ENCODE assay signal across 23 mouse cellular contexts in genomic region chr3:122211446-122212125, GRCm38 (mm10). TPM values are rescaled to one million over a fixed set of nuclear protein-coding genes. Genes with fewer than 3 reads are reported as not detected.
DNase-seq lines count a peak whose midpoint lies in the region; ATAC-seq and TF ChIP-seq lines count a peak whose summit lies in the region.
"Had no signal": no experiment of that assay in that cellular context is flagged by ENCODE, and none has a peak within 500 bp of the region (broad histone marks: within the 10 kb centered on the region; RNA-seq: fewer than 3 reads in every experiment).

No protein-coding gene starts in this region.

- no peak for TF ChIP-seq POLR2A in kidney, adult 2 months (IDR thresholded peaks at IDR 0.05; ENCODE audit: low read depth, low read length)

- no peak for ATAC-seq in CD4-positive, CD25-positive, alpha-beta regulatory T cell, adult 4 months
- ATAC-seq: forebrain, postnatal 0 days; midbrain, embryonic 13.5 days had no signal

- H3K27me3 ChIP-seq in kidney, adult 2 months (replicated peaks; ENCODE audit: control insufficient read depth, insufficient read depth, low read length) = no peaks in the 10 kb centered on the region
- H3K27me3 ChIP-seq: hindbrain, embryonic 13.5 days; megakaryocyte, embryonic 14.5 days; midbrain, embryonic 13.5 days had no signal

- peak; percentile 17 for DNase-seq in CD4-positive, CD25-positive, alpha-beta regulatory T cell, adult 2 months (ENCODE audit: low read depth, low spot score)
- DNase-seq in kidney, adult 2 months = peak; percentile 48
- no peak for DNase-seq in kidney, postnatal 14 days
- DNase-seq in lung, postnatal 36 days = peak; percentile 64
- DNase-seq in lung, postnatal 4 days = no peak
- DNase-seq in R1 (ENCODE audit: low read depth, low spot score) = peak; percentile 82
- no peak for DNase-seq in spleen, adult 12 weeks (ENCODE audit: low spot score)
- DNase-seq: adrenal gland, postnatal 14 days; cerebellum, adult 2 months; forebrain, postnatal 0 days; gastrocnemius, postnatal 14 days; heart, adult 18-20 months; heart, postnatal 36 days; kidney, adult 11 months; layer of hippocampus, postnatal 36 days; lung, postnatal 14 days; spleen, adult 18-20 months; thymus, postnatal 14 days had no signal

- no peaks in the 10 kb centered on the region for H3K36me3 ChIP-seq in kidney, adult 2 months (ENCODE audit: control insufficient read depth, insufficient read depth, low read length)
- H3K36me3 ChIP-seq: hindbrain, embryonic 13.5 days; midbrain, embryonic 13.5 days had no signal

- H3K4me3 ChIP-seq in kidney, adult 2 months (ENCODE audit: insufficient read depth, low read depth, low read length) = no peak overlapping the region
- H3K4me3 ChIP-seq: hindbrain, embryonic 13.5 days; megakaryocyte, embryonic 14.5 days; midbrain, embryonic 13.5 days had no signal

- WGBS in kidney, adult 2 months = 66% methylated on average over 13 of the region's 13 CpGs

- H3K4me1 ChIP-seq in kidney, adult 2 months (ENCODE audit: control insufficient read depth, insufficient read depth, low read length) = peaks cover 31% of the 10 kb centered on the region
- H3K4me1 ChIP-seq: hindbrain, embryonic 13.5 days; midbrain, embryonic 13.5 days had no signal

- no peak for TF ChIP-seq CTCF in kidney, adult 2 months (conservative IDR thresholded peaks at IDR 0.05; ENCODE audit: insufficient read depth, insufficient read length, low read depth, low read length)

- peak overlapping the region; percentile 51; the same call in 1 of the 2 replicates for H3K27ac ChIP-seq in kidney, adult 2 months (ENCODE audit: insufficient read depth, low read depth, low read length)
- H3K27ac ChIP-seq: hindbrain, embryonic 13.5 days; liver, embryonic 14.5 days; midbrain, embryonic 13.5 days had no signal

RNA-seq across cellular contexts. Expression of gene Gclm, which starts 33.8 kb away (rescaled TPM):
- 10 to 100 TPM in 1 of 2 experiments, 1 to 10 TPM in 1; 7.8 to 11.4 TPM for polyA plus RNA-seq in CD4-positive, CD25-positive, alpha-beta regulatory T cell, adult 4 months (2017; shearing (Covaris generic))
- 227 and 313 TPM in 2 replicates for polyA plus RNA-seq in kidney, adult 2 months (2012; rRNA removed)

Comparison
In these comparisons a context has a peak if more than half of its experiments do, and no peak if none do; other contexts are left out.
1. DNase-seq: peak in CD4-positive, CD25-positive, alpha-beta regulatory T cell, adult 2 months (single experiment), kidney, adult 2 months (single experiment), lung, postnatal 36 days (single experiment) and R1 (single experiment); none in kidney, postnatal 14 days (single experiment), lung, postnatal 4 days (0 of 2) and spleen, adult 12 weeks (single experiment).
2. RNA of gene Gclm, which starts 33.8 kb away (polyA plus RNA-seq): 227 to 313 TPM in kidney, adult 2 months; 7.8 to 11.4 TPM in CD4-positive, CD25-positive, alpha-beta regulatory T cell, adult 4 months; every median in the first group is over 10 times any median in the second.